Mouse (Mus musculus) testis, adult 2 months (tissue): Measurements from ENCODE around the gene Lrp1.

Source experiments
- CTCF ChIP-seq: fragments of 200-500 bp; IDR thresholded peaks from 2 replicates; pipeline ENCODE4 v1.5.1; 2012; ENCODE audit warnings: low read depth, mild to moderate bottlenecking, inconsistent platforms, low read length, moderate library complexity; ENCODE audit not compliant: control insufficient read depth, insufficient read depth, insufficient replicate concordance
- POLR2A ChIP-seq: fragments of 200-500 bp; IDR thresholded peaks from 2 replicates; pipeline ENCODE4 v1.6.1; 2012; ENCODE audit warnings: low read depth, mild to moderate bottlenecking, inconsistent platforms, low read length, moderate library complexity; ENCODE audit not compliant: control insufficient read depth

- no peak for TF ChIP-seq CTCF
- no peak for TF ChIP-seq POLR2A
Observed at GRCm38 (mm10) chr10:127604465-127605250, 16.3 kb downstream of the Lrp1 start.
